Mouse (Mus musculus) liver, embryonic 13.5 days (tissue): ENCODE measurements around the gene Rln3. TPM values are rescaled to one million over a fixed set of nuclear protein-coding genes. Genes with fewer than 3 reads are reported as not detected.
A peak's percentile ranks its signal among the peaks of the same experiment; 100 is the strongest.

ENCODE experiments used
- ATAC-seq: fragments of 200-750 bp; cut with Nextera tagmentation; 2 replicates; pipeline ENCODE4 v1.8.0; 2017; ENCODE audit warnings: low read depth, mild to moderate bottlenecking, moderate number of reproducible peaks, moderate library complexity
- DNase-seq: peaks from one replicate; pipeline ENCODE4 v3.0.0; 2022
- H3K27ac ChIP-seq: fragments of 300-500 bp; sonication (generic); 2 replicates; pipeline ENCODE4 v1.5.1; 2015; ENCODE audit warnings: moderate library complexity, mild to moderate bottlenecking, inconsistent platforms
- H3K27me3 ChIP-seq: fragments of 300-500 bp; sonication (generic); 2 replicates; pipeline ENCODE4 v1.6.1; 2015; ENCODE audit warnings: mild to moderate bottlenecking, inconsistent platforms
- H3K36me3 ChIP-seq: fragments of 300-500 bp; sonication (generic); 2 replicates; pipeline ENCODE4 v1.6.1; 2015; ENCODE audit warnings: mild to moderate bottlenecking, inconsistent platforms
- H3K4me1 ChIP-seq: fragments of 300-500 bp; sonication (generic); replicated peaks from 2 replicates; pipeline ENCODE4 v1.6.1; 2015; ENCODE audit warnings: inconsistent platforms
- H3K4me2 ChIP-seq: fragments of 300-500 bp; sonication (generic); 2 replicates; pipeline ENCODE4 v1.6.1; 2015; ENCODE audit warnings: inconsistent platforms, mild to moderate bottlenecking, moderate library complexity
- H3K4me3 ChIP-seq: fragments of 300-500 bp; sonication (generic); replicated peaks from 2 replicates; pipeline ENCODE4 v1.5.1; 2015; ENCODE audit warnings: mild to moderate bottlenecking, inconsistent platforms
- H3K9ac ChIP-seq: fragments of 300-500 bp; sonication (generic); 2 replicates; pipeline ENCODE4 v1.6.1; 2015; ENCODE audit warnings: mild to moderate bottlenecking, inconsistent platforms
- H3K9me3 ChIP-seq: fragments of 300-500 bp; sonication (generic); replicated peaks from 2 replicates; pipeline ENCODE4 v1.6.1; 2016; ENCODE audit warnings: inconsistent platforms
- WGBS: fragments of 180-500 bp; shearing (Covaris S2); methylation state at CpG from one replicate; pipeline ENCODE4 v1.1.7; 2015; ENCODE audit not compliant: insufficient replicate concordance; 5-methylcytosine and 5-hydroxymethylcytosine counted together
- polyA plus RNA-seq: library from polyadenylated mRNA; unstranded; fragments of >200 nt; fragmentation: Nextera tagmentation; extraction: Ambion mirVana; gene quantifications from 2 replicates; pipeline ENCODE4 v1.2.1, GENCODE M21; 2015

Gene Rln3
- polyA plus RNA-seq, 1 experiment from 2014 or later = not detected

GRCm38 (mm10) chr8:84042066-84042947 lies 2.5 kb downstream of the Rln3 start, which contains the start of gene Il27ra:
Gene Il27ra (minus strand): TSS chr8:84042589.
- Histone ChIP-seq H3K9ac (peak within 1 kb of the TSS; percentile 35; the same call in 1 of the 2 replicates), H3K4me1 (peaks cover 12% of the 10 kb centered on the region; the same call in 1 of the 2 replicates), H3K27me3 (peaks cover 71% of the 10 kb centered on the region), H3K4me2 (peak within 1 kb of the TSS; percentile 57), H3K27ac (no peak within 1 kb of the TSS), H3K4me3 (peak within 1 kb of the TSS; percentile 42), H3K9me3 (no peaks in the 10 kb centered on the region), H3K36me3 (no peaks in the 10 kb centered on the region)
- DNase-seq = no peak
- peak; percentile 65; the same call in 1 of the 2 replicates for ATAC-seq
- 3% methylated on average over 40 of the region's 40 CpGs for WGBS

- DNase-seq (peak; percentile 41), ATAC-seq (no peak)
- Histone ChIP-seq H3K9ac (no peak overlapping the region), H3K27ac (no peak overlapping the region), H3K27me3 (peaks cover 57% of the 10 kb centered on the region), H3K4me3 (no peak overlapping the region), H3K9me3 (no peaks in the 10 kb centered on the region), H3K36me3 (no peaks in the 10 kb centered on the region), H3K4me1 (peaks cover 8% of the 10 kb centered on the region; the same call in 1 of the 2 replicates), H3K4me2 (no peak overlapping the region)
- WGBS = 5% methylated on average over 5 of the region's 5 CpGs
Measured at GRCm38 (mm10) chr8:84039050-84039449, 5.8 kb downstream of the Rln3 start.

GRCm38 (mm10) chr8:84038015-84038414 lies 6.8 kb downstream of the Rln3 start:
- 62% methylated on average over 5 of the region's 5 CpGs for WGBS
- ATAC-seq (no peak), DNase-seq (no peak)
- H3K9ac ChIP-seq = no peak overlapping the region
- H3K4me2 ChIP-seq = no peak overlapping the region
- H3K4me1 ChIP-seq = peaks cover 8% of the 10 kb centered on the region; the same call in 1 of the 2 replicates
- H3K9me3 ChIP-seq = no peaks in the 10 kb centered on the region
- H3K27ac ChIP-seq = no peak overlapping the region
- H3K27me3 ChIP-seq = peaks cover 47% of the 10 kb centered on the region
- no peaks in the 10 kb centered on the region for H3K36me3 ChIP-seq
- no peak overlapping the region for H3K4me3 ChIP-seq

- Histone ChIP-seq H3K36me3 (no peaks in the 10 kb centered on the region), H3K4me2 (no peak overlapping the region), H3K27me3 (peaks cover 29% of the 10 kb centered on the region), H3K4me3 (no peak overlapping the region), H3K9me3 (no peaks in the 10 kb centered on the region), H3K9ac (no peak overlapping the region), H3K27ac (no peak overlapping the region), H3K4me1 (no peaks in the 10 kb centered on the region)
- DNase-seq = no peak
- WGBS = 61% methylated on average over 4 of the region's 4 CpGs
- ATAC-seq = no peak
Measured at GRCm38 (mm10) chr8:84032777-84033176, 12.0 kb downstream of the Rln3 start.

- H3K4me3 ChIP-seq = no peak overlapping the region
- no peak overlapping the region for H3K27ac ChIP-seq
- H3K9me3 ChIP-seq = no peaks in the 10 kb centered on the region
- H3K36me3 ChIP-seq = no peaks in the 10 kb centered on the region
- H3K9ac ChIP-seq = no peak overlapping the region
- DNase-seq = no peak
- no peak for ATAC-seq
- 67% methylated on average over 5 of the region's 5 CpGs for WGBS
- peaks cover 7% of the 10 kb centered on the region for H3K4me1 ChIP-seq
- H3K4me2 ChIP-seq = no peak overlapping the region
- H3K27me3 ChIP-seq = peaks cover 56% of the 10 kb centered on the region
Measured at GRCm38 (mm10) chr8:84029272-84029671, 15.5 kb downstream of the Rln3 start.

GRCm38 (mm10) chr8:84027449-84027848 lies 17.4 kb downstream of the Rln3 start:
- Histone ChIP-seq H3K9ac (no peak overlapping the region), H3K27me3 (peaks cover 75% of the 10 kb centered on the region), H3K36me3 (no peaks in the 10 kb centered on the region), H3K4me1 (peaks cover 13% of the 10 kb centered on the region), H3K9me3 (no peaks in the 10 kb centered on the region), H3K27ac (no peak overlapping the region), H3K4me2 (no peak overlapping the region), H3K4me3 (no peak overlapping the region)
- ATAC-seq = no peak
- 7% methylated on average over 10 of the region's 10 CpGs for WGBS
- DNase-seq = no peak

- H3K9ac ChIP-seq = no peak overlapping the region
- no peaks in the 10 kb centered on the region for H3K9me3 ChIP-seq
- peaks cover 17% of the 10 kb centered on the region for H3K4me1 ChIP-seq
- WGBS = under 1% methylated on average over 41 of the region's 41 CpGs
- peak; percentile 27 for DNase-seq
- peak overlapping the region; percentile 44 for H3K4me3 ChIP-seq
- H3K27ac ChIP-seq = no peak overlapping the region
- peak overlapping the region; percentile 62 for H3K4me2 ChIP-seq
- no peaks in the 10 kb centered on the region for H3K36me3 ChIP-seq
- peak; percentile 40; the same call in 1 of the 2 replicates for ATAC-seq
- peaks cover 86% of the 10 kb centered on the region for H3K27me3 ChIP-seq
Measured at GRCm38 (mm10) chr8:84025863-84026262, 18.9 kb downstream of the Rln3 start.

- H3K36me3 ChIP-seq = no peaks in the 10 kb centered on the region
- ATAC-seq (no peak), DNase-seq (peak; percentile 30)
- H3K9me3 ChIP-seq = no peaks in the 10 kb centered on the region
- H3K4me3 ChIP-seq = no peak overlapping the region
- no peak overlapping the region for H3K9ac ChIP-seq
- H3K4me1 ChIP-seq = peaks cover 17% of the 10 kb centered on the region
- H3K4me2 ChIP-seq = no peak overlapping the region
- H3K27me3 ChIP-seq = peaks cover 96% of the 10 kb centered on the region
- no peak overlapping the region for H3K27ac ChIP-seq
- 11% methylated on average over 10 of the region's 10 CpGs for whole genome bisulfite sequencing
Measured at GRCm38 (mm10) chr8:84024171-84024570, 20.6 kb downstream of the Rln3 start.

- ATAC-seq = no peak
- no peak overlapping the region for H3K9ac ChIP-seq
- no peak overlapping the region for H3K4me3 ChIP-seq
- H3K4me2 ChIP-seq = no peak overlapping the region
- DNase-seq = no peak
- peaks cover 17% of the 10 kb centered on the region for H3K4me1 ChIP-seq
- WGBS = 62% methylated on average over 1 of the region's 1 CpGs
- no peaks in the 10 kb centered on the region for H3K36me3 ChIP-seq
- H3K9me3 ChIP-seq = no peaks in the 10 kb centered on the region
- H3K27ac ChIP-seq = no peak overlapping the region
- peaks cover 90% of the 10 kb centered on the region for H3K27me3 ChIP-seq
Measured at GRCm38 (mm10) chr8:84023631-84024030, 21.2 kb downstream of the Rln3 start.

- H3K27ac ChIP-seq = no peak overlapping the region
- no peak overlapping the region for H3K9ac ChIP-seq
- H3K4me2 ChIP-seq = no peak overlapping the region
- no peak for ATAC-seq
- 20% methylated on average over 5 of the region's 5 CpGs for WGBS
- no peaks in the 10 kb centered on the region for H3K36me3 ChIP-seq
- no peaks in the 10 kb centered on the region for H3K9me3 ChIP-seq
- no peak overlapping the region for H3K4me3 ChIP-seq
- H3K4me1 ChIP-seq = peaks cover 17% of the 10 kb centered on the region
- DNase-seq = no peak
- H3K27me3 ChIP-seq = peaks cover 89% of the 10 kb centered on the region
Measured at GRCm38 (mm10) chr8:84023085-84023484, 21.7 kb downstream of the Rln3 start.

GRCm38 (mm10) chr8:84021569-84021968 lies 23.2 kb downstream of the Rln3 start:
- H3K4me3 ChIP-seq = no peak overlapping the region
- H3K9me3 ChIP-seq = no peaks in the 10 kb centered on the region
- peaks cover 17% of the 10 kb centered on the region for H3K4me1 ChIP-seq
- WGBS = 40% methylated on average over 12 of the region's 12 CpGs
- ATAC-seq (no peak), DNase-seq (no peak)
- peaks cover 80% of the 10 kb centered on the region for H3K27me3 ChIP-seq
- H3K4me2 ChIP-seq = 0 out of 2 replicates have a peak overlapping the region, but pooled peaks have one; percentile 2
- no peak overlapping the region for H3K27ac ChIP-seq
- no peaks in the 10 kb centered on the region for H3K36me3 ChIP-seq
- no peak overlapping the region for H3K9ac ChIP-seq
